Mouse (Mus musculus) cortical plate, adult 2 months (tissue): ENCODE measurements around the gene Morc2a. TPM values are rescaled to one million over a fixed set of nuclear protein-coding genes. Genes with fewer than 3 reads are reported as not detected.
A peak's percentile ranks its signal among the peaks of the same experiment; 100 is the strongest.

ENCODE experiments used
- H3K27ac ChIP-seq: fragments of 200-500 bp; 2 replicates; pipeline ENCODE4 v1.5.1; 2012; ENCODE audit warnings: low read length, control low read depth, inconsistent platforms; ENCODE audit not compliant: insufficient read depth
- H3K4me1 ChIP-seq: fragments of 200-500 bp; 2 replicates; pipeline ENCODE4 v1.6.1; 2011; ENCODE audit warnings: low read length; ENCODE audit not compliant: control insufficient read depth, insufficient read depth
- H3K4me3 ChIP-seq: fragments of 200-500 bp; 2 replicates; pipeline ENCODE4 v1.5.1; 2011; ENCODE audit warnings: mild to moderate bottlenecking, low read length, control low read depth; ENCODE audit not compliant: insufficient read depth
- CTCF ChIP-seq: fragments of 200-500 bp; IDR thresholded peaks from 2 replicates; pipeline ENCODE4 v1.5.1; 2011; ENCODE audit warnings: mild to moderate bottlenecking, control low read depth, low read length; ENCODE audit not compliant: insufficient read depth; ENCODE audit errors: extremely low read depth
- POLR2A ChIP-seq: fragments of 200-500 bp; IDR thresholded peaks from 2 replicates; pipeline ENCODE4 v1.6.1; 2011; ENCODE audit warnings: mild to moderate bottlenecking, low read length, control low read depth; ENCODE audit not compliant: insufficient read depth; ENCODE audit errors: extremely low read depth
- polyA plus RNA-seq: library from polyadenylated mRNA; depleted of rRNA; stranded (reverse); fragments of >200 nt; gene quantifications from 2 replicates; pipeline ENCODE4 v1.2.3, GENCODE M21; 2012

The Morc2a gene
- polyA plus RNA-seq, 1 experiment = 24.5 TPM

- Histone ChIP-seq H3K4me1 (no peaks in the 10 kb centered on the region), H3K27ac (no peak overlapping the region), H3K4me3 (no peak overlapping the region)
- TF ChIP-seq POLR2A (no peak), CTCF (no peak)
These were observed 58.1 kb downstream of the Morc2a start for GRCm38 (mm10) chr11:3707057-3707456.

DNA sequence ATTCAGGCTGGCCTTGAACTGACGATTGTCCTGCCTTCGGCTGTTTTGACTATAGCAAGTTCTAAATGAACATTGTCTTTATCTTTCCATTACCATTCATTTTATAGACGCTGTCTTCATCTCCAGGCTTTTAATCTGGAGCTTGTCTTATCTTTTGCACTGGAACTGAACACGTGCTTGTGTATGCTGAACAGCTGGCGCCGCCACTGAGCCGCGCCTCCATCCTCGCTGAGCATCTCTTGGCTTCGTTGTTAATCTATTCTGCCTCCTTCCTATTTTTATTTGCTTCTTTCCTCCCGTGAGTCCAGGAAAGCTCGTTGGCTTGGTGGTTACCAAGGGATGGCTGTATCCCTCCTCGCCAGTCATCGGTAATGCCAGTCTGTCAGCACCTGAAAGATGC lies 61.2 kb downstream of the Morc2a start:
- TF ChIP-seq POLR2A (no peak), CTCF (0 out of 2 replicates have a peak, but pooled peaks have one; percentile 3)
- H3K27ac ChIP-seq = no peak overlapping the region
- no peaks in the 10 kb centered on the region for H3K4me1 ChIP-seq
- no peak overlapping the region for H3K4me3 ChIP-seq

DNA sequence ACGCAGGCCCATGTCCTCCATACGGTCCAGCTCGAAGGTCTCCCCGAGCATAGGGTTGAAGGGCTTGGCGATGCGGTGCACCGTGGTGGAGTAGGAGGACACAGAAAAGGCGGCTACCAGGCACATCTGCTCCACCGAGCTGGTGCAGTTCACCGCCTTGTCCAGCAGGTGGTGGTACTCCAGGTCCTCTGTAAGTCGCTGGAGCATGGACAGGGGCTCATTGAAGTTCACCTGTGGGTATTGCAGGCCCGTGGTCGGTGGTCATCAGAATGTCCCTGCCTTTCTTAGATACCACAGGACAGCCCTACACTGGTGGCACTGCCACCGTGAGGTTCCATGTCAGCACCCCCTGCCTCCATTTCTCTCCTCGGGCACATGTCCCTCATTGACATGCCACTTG lies 65.5 kb downstream of the Morc2a start:
- no peak overlapping the region for H3K4me3 ChIP-seq
- H3K27ac ChIP-seq = no peak overlapping the region
- TF ChIP-seq CTCF (peak; percentile 91), POLR2A (no peak)
- no peaks in the 10 kb centered on the region for H3K4me1 ChIP-seq

DNA sequence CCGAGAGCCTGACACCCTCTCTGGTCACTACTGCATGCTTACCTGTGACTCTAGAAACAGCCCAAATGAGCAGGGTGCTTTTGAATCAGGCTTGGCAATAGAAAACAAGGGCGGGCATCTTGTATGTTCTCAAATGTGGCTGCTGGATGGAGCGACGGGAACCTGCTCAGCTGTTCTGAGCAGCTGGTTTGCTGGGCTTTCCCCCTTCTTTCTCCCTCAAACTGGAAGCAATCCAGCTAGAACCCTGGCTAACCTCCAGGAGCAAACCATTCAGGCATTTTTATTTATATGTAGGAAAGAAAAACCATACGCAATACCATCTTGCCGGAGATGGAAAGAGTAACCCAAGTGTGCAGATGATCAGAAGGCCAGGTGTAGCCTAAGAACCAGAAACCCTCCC lies 67.7 kb downstream of the Morc2a start:
- no peak overlapping the region for H3K4me3 ChIP-seq
- TF ChIP-seq POLR2A (no peak), CTCF (no peak)
- no peak overlapping the region for H3K27ac ChIP-seq
- no peaks in the 10 kb centered on the region for H3K4me1 ChIP-seq

GRCm38 (mm10) chr11:3722036-3722435 lies 73.0 kb downstream of the Morc2a start:
- H3K27ac ChIP-seq = no peak overlapping the region
- H3K4me3 ChIP-seq = no peak overlapping the region
- peaks cover 12% of the 10 kb centered on the region for H3K4me1 ChIP-seq
- TF ChIP-seq CTCF (no peak), POLR2A (no peak)

GRCm38 (mm10) chr11:3722861-3723260 lies 73.9 kb downstream of the Morc2a start:
- Histone ChIP-seq H3K4me3 (no peak overlapping the region), H3K4me1 (peaks cover 16% of the 10 kb centered on the region), H3K27ac (no peak overlapping the region)
- TF ChIP-seq POLR2A (no peak), CTCF (no peak)

- no peak for TF ChIP-seq CTCF
- TF ChIP-seq POLR2A = no peak
- Histone ChIP-seq H3K4me3 (no peak overlapping the region), H3K27ac (no peak overlapping the region), H3K4me1 (peaks cover 19% of the 10 kb centered on the region)
These were observed 74.9 kb downstream of the Morc2a start for GRCm38 (mm10) chr11:3723910-3724309.

DNA sequence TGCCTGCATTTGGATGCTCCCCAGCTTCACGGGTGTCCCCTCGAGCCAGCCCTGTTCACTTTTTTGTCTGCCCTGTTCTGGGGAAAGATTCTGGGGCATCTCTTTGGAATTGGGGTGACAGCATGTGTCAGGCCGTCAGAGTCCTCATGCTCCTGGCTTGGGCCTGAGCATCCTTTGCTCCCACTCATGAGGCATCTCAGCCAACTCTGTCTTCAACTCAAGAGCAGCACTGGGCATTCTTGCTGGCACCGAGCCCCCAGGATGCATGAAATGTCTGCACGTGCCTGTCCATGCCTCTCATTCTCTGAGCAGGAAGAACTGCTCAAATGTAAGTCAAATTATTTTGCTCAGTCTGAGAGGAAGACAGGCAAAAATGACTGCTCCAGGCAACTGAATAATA lies 75.7 kb downstream of the Morc2a start:
- peak overlapping the region; percentile 20; the same call in 1 of the 2 replicates for H3K27ac ChIP-seq
- H3K4me3 ChIP-seq = no peak overlapping the region
- peaks cover 19% of the 10 kb centered on the region for H3K4me1 ChIP-seq
- TF ChIP-seq CTCF (no peak), POLR2A (no peak)

DNA sequence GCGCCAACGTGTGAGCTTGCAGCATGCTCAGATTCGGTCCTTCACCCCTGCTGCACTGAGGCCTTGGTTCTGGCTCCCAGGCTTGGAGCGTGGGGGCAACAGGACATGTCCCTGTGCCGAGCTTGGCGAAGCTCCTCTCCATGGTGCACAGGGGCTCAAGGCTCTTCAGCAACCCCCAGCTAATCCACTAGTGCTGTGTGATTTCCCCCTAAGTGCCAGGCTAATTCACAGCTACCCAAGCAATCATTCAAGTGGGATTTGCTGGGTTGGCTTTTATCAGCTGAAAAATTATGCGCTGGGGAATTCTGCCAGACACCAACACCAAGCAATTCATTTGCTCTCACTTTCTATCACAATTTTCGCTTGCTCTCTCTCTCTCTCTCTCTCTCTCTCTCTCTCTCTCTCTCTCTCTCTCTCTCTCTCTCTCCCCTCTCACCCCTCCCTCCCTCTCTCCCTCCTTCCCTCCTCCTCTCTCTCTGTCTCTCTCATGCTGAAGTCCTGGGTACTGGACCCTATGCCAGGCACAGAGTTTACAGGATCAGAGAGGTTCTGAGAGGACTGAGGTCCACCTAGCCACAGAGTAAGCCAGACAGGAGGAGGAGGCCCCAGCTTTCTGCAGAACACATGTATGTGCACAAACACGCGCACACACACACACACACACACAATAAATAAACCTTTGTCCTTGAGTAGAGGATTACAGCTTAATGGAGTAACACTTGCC lies 76.5 kb downstream of the Morc2a start:
- no peak for TF ChIP-seq POLR2A
- no peak for TF ChIP-seq CTCF
- Histone ChIP-seq H3K4me1 (peaks cover 19% of the 10 kb centered on the region), H3K4me3 (no peak overlapping the region), H3K27ac (peak overlapping the region; percentile 20)

- peak overlapping the region; percentile 61 for H3K27ac ChIP-seq
- peaks cover 28% of the 10 kb centered on the region for H3K4me1 ChIP-seq
- H3K4me3 ChIP-seq = no peak overlapping the region
- TF ChIP-seq CTCF (no peak), POLR2A (no peak)
These were observed 78.6 kb downstream of the Morc2a start for GRCm38 (mm10) chr11:3727438-3728105.
